ENCODE assay signal across 14 mouse cellular contexts in the genomic region with DNA sequence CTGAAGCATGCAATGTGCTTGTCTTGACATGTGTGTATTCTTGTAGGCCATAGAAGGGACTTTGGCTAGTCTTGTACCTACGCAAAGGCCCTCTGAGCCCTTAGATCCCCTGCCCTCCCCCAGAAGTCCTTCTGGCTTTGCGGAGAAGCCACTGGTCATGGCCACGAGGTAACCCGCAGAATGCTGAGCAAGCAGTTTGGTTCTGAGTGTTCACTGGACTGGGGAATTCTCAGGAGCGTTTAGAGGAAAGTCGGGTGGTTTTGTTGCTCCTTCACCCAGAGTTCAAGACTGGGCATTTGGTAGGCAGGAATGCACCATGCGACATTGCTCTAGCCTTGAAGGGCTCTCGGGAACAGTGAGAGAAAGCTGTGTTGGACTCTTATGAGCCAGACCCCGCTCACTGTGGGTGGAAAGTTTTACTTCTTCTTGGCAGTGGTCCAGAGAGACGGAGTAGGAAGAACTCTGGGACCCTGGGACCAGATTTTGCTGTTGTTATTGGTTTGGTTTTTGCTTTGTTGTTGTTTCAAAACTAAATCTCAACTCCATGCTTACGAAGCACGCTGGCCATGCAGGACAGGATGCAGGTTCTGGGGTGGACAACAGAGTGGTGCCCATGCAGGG.
A peak's percentile ranks its signal among the peaks of the same experiment; 100 is the strongest.
DNase-seq lines count a peak whose midpoint lies in the region; ATAC-seq and TF ChIP-seq lines count a peak whose summit lies in the region.
"Had no signal": no experiment of that assay in that cellular context is flagged by ENCODE, and none has a peak within 500 bp of the region (broad histone marks: within the 10 kb centered on the region; RNA-seq: fewer than 3 reads in every experiment).

No protein-coding gene starts in this region.

- TF ChIP-seq CTCF in kidney, adult 2 months (conservative IDR thresholded peaks at IDR 0.05; ENCODE audit: insufficient read depth, insufficient read length, low read depth, low read length): no peak
- no peak for TF ChIP-seq CTCF in stomach, postnatal 0 days (IDR thresholded peaks at IDR 0.05; ENCODE audit: low read depth)

- H3K27me3 ChIP-seq in kidney, adult 2 months (replicated peaks; ENCODE audit: control insufficient read depth, insufficient read depth, low read length): no peaks in the 10 kb centered on the region
- no peaks in the 10 kb centered on the region for H3K27me3 ChIP-seq in stomach, embryonic 15.5 days (replicated peaks)
- H3K27me3 ChIP-seq in stomach, postnatal 0 days (ENCODE audit: control insufficient read depth, insufficient read depth, low read length): no peaks in the 10 kb centered on the region
- H3K27me3 ChIP-seq: forebrain, embryonic 15.5 days had no signal

- no peak overlapping the region for H3K9ac ChIP-seq in stomach, embryonic 15.5 days
- H3K9ac ChIP-seq in stomach, postnatal 0 days (ENCODE audit: low read length): no peak overlapping the region
- H3K9ac ChIP-seq: forebrain, embryonic 15.5 days had no signal

- no peak overlapping the region for H3K27ac ChIP-seq in kidney, adult 2 months (ENCODE audit: insufficient read depth, low read depth, low read length)
- H3K27ac ChIP-seq in stomach, embryonic 15.5 days: 0 out of 2 replicates have a peak overlapping the region, but pooled peaks have one; percentile 8
- H3K27ac ChIP-seq in stomach, postnatal 0 days (replicated peaks): no peak overlapping the region
- H3K27ac ChIP-seq: forebrain, embryonic 15.5 days had no signal

- H3K9me3 ChIP-seq in stomach, embryonic 15.5 days: no peaks in the 10 kb centered on the region
- H3K9me3 ChIP-seq in stomach, postnatal 0 days (ENCODE audit: control insufficient read depth, low read length): no peaks in the 10 kb centered on the region
- H3K9me3 ChIP-seq: forebrain, embryonic 15.5 days had no signal

- TF ChIP-seq EP300 in stomach, postnatal 0 days (optimal IDR thresholded peaks at IDR 0.05): no peak

- no peaks in the 10 kb centered on the region for H3K36me3 ChIP-seq in kidney, adult 2 months (ENCODE audit: control insufficient read depth, insufficient read depth, low read length)
- H3K36me3 ChIP-seq in stomach, embryonic 15.5 days: no peaks in the 10 kb centered on the region
- H3K36me3 ChIP-seq in stomach, postnatal 0 days (ENCODE audit: control insufficient read depth, insufficient read depth, low read length): no peaks in the 10 kb centered on the region
- H3K36me3 ChIP-seq: forebrain, embryonic 15.5 days had no signal

- H3K4me1 ChIP-seq in kidney, adult 2 months (ENCODE audit: control insufficient read depth, insufficient read depth, low read length): no peaks in the 10 kb centered on the region
- 0 out of 2 replicates have a peak, but pooled peaks cover 11% of the 10 kb centered on the region for H3K4me1 ChIP-seq in stomach, embryonic 15.5 days
- no peaks in the 10 kb centered on the region; the same call in 1 of the 2 replicates for H3K4me1 ChIP-seq in stomach, postnatal 0 days (replicated peaks; ENCODE audit: control insufficient read depth, insufficient read depth)

- no peak overlapping the region for H3K4me2 ChIP-seq in stomach, embryonic 15.5 days
- H3K4me2 ChIP-seq in stomach, postnatal 0 days (replicated peaks; ENCODE audit: low read depth): no peak overlapping the region
- H3K4me2 ChIP-seq: forebrain, embryonic 15.5 days had no signal

- intact Hi-C loops in heart, postnatal 25 days (cut with DNase I): no loop called here

- no peak overlapping the region for H3K4me3 ChIP-seq in kidney, adult 2 months (ENCODE audit: insufficient read depth, low read depth, low read length)
- no peak overlapping the region for H3K4me3 ChIP-seq in stomach, embryonic 15.5 days (replicated peaks)
- no peak overlapping the region for H3K4me3 ChIP-seq in stomach, postnatal 0 days (ENCODE audit: low read depth, low read length)
- H3K4me3 ChIP-seq: forebrain, embryonic 15.5 days had no signal

- no peak for ATAC-seq in stomach, embryonic 15.5 days (ENCODE audit: insufficient read depth, low FRiP score, low read depth)
- no peak for ATAC-seq in stomach, postnatal 0 days (ENCODE audit: low FRiP score, low TSS enrichment)
- ATAC-seq: forebrain, embryonic 15.5 days had no signal

- WGBS in kidney, adult 2 months: 44% methylated on average over 12 of the region's 12 CpGs
- 58% methylated on average over 12 of the region's 12 CpGs for WGBS in stomach, embryonic 15.5 days
- 63% methylated on average over 12 of the region's 12 CpGs for WGBS in stomach, postnatal 0 days

- DNase-seq in heart, adult 11 months: peak; percentile 93
- no peak for DNase-seq in heart, postnatal 25 days (ENCODE audit: low spot score)
- DNase-seq in kidney, postnatal 14 days: peak; percentile 42
- no peak for DNase-seq in kidney, adult 2 months
- no peak for DNase-seq in stomach, postnatal 0 days (ENCODE audit: low spot score)
- peak; percentile 22 for DNase-seq in skeletal muscle tissue, adult 2 months (ENCODE audit: low read depth, low spot score)
- DNase-seq in T-cell, adult 2 months (ENCODE audit: low spot score): no peak
- DNase-seq: B cell, adult 2 months; cerebellum, adult 11 months; gastrocnemius, postnatal 36 days; liver; thymus, postnatal 4 days had no signal

- no peak for TF ChIP-seq POLR2A in kidney, adult 2 months (IDR thresholded peaks at IDR 0.05; ENCODE audit: low read depth, low read length)

Comparison
In these comparisons a context has a peak if more than half of its experiments do, and no peak if none do; other contexts are left out.
1. DNase-seq: peak in heart, adult 11 months (single experiment), kidney, postnatal 14 days (single experiment) and skeletal muscle tissue, adult 2 months (single experiment); none in heart, postnatal 25 days (single experiment), kidney, adult 2 months (single experiment), stomach, postnatal 0 days (single experiment) and T-cell, adult 2 months (single experiment).